Mouse (Mus musculus): ENCODE results near the gene Slc24a5. TPM values are rescaled to one million over a fixed set of nuclear protein-coding genes. Genes with fewer than 3 reads are reported as not detected.

Gene Slc24a5
- 2.2 and 2.4 TPM in 2 replicates for polyA plus RNA-seq (2015; fragmentation: Nextera tagmentation; extraction: Ambion mirVana)

GRCm38 (mm10) chr2:125067894-125068293, at the start of gene Slc24a5:
Gene Slc24a5 (plus strand): TSS chr2:125068124.
- Histone ChIP-seq H3K4me3 (no peak within 1 kb of the TSS), H3K9ac (0 out of 2 replicates have a peak within 1 kb of the TSS, but pooled peaks have one; percentile 24), H3K9me3 (no peaks in the 10 kb centered on the region), H3K36me3 (no peaks in the 10 kb centered on the region), H3K27me3 (replicated peaks) (no peaks in the 10 kb centered on the region), H3K4me2 (0 out of 2 replicates have a peak within 1 kb of the TSS, but pooled peaks have one; percentile 18), H3K27ac (replicated peaks) (no peak within 1 kb of the TSS), H3K4me1 (peaks cover 17% of the 10 kb centered on the region)
- no peak for ATAC-seq (ENCODE audit: extremely low read depth, insufficient number of reproducible peaks, low FRiP score, low TSS enrichment)
- WGBS, result 51% methylated on average over 10 of the region's 10 CpGs

DNA sequence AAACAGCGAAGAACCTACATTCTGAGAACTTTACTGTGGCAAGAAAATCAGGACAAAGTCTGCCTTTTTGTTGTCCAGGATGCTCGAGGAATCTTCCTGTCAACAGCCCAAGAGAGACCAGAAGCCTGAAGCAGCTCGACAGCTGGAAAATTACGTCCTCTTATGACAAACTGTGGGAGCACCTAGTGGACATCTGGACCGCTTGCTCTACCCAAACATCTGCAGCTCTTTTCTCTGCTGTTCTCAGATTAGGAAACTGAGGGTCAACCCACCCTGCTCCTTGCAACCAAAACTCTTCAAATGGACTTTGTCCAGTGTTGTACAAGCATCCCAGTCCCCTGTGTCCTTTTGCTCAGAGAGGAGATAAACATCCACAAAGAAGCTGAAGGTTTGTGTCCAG, 43.5 kb upstream of the Slc24a5 start:
- Histone ChIP-seq H3K27ac (replicated peaks) (no peak overlapping the region), H3K4me2 (no peak overlapping the region), H3K4me1 (0 out of 2 replicates have a peak, but pooled peaks cover 6% of the 10 kb centered on the region), H3K9me3 (no peaks in the 10 kb centered on the region), H3K4me3 (no peak overlapping the region), H3K9ac (no peak overlapping the region), H3K36me3 (no peaks in the 10 kb centered on the region), H3K27me3 (replicated peaks) (no peaks in the 10 kb centered on the region)
- no peak for ATAC-seq (ENCODE audit: extremely low read depth, insufficient number of reproducible peaks, low FRiP score, low TSS enrichment)
- WGBS, result 38% methylated on average over 5 of the region's 5 CpGs

DNA sequence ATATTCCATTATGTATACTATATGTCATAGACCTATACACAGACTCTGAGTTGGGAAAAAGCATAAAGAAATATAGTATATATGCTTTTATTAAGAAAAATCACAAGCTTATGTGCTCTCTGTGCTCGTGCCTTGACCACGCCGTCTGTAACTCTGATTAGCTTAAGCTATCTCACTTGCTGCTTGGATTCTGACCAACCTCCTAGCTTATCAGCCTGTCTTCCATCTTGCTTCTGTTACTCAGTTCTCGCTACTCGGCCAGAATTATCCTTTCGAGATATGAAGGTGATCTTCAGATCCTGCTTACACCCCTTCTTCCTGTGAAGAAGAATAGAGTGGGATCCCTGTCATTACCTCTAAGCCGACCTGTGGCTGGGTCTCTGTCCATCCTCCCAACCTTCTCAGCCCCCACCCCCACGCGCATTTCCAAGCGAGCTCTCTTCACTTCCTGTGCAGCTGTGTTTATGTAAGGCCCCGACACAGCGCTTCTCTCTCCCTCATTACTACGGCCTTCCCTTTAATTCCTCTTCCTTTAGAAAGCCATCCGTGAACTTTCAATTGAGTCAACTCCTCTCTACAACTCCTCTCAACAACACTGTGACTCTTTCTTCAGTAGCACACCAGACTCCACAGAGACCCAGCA, 41.4 kb upstream of the Slc24a5 start:
- Histone ChIP-seq H3K27me3 (replicated peaks) (no peaks in the 10 kb centered on the region), H3K36me3 (no peaks in the 10 kb centered on the region), H3K4me2 (peak overlapping the region; percentile 59), H3K4me3 (peak overlapping the region; percentile 28), H3K9ac (no peak overlapping the region), H3K4me1 (0 out of 2 replicates have a peak, but pooled peaks cover 6% of the 10 kb centered on the region), H3K9me3 (no peaks in the 10 kb centered on the region), H3K27ac (replicated peaks) (peak overlapping the region; percentile 12; the same call in 1 of the 2 replicates)
- ATAC-seq (ENCODE audit: extremely low read depth, insufficient number of reproducible peaks, low FRiP score, low TSS enrichment), result no peak
- 27% methylated on average over 14 of the region's 14 CpGs for WGBS

DNA sequence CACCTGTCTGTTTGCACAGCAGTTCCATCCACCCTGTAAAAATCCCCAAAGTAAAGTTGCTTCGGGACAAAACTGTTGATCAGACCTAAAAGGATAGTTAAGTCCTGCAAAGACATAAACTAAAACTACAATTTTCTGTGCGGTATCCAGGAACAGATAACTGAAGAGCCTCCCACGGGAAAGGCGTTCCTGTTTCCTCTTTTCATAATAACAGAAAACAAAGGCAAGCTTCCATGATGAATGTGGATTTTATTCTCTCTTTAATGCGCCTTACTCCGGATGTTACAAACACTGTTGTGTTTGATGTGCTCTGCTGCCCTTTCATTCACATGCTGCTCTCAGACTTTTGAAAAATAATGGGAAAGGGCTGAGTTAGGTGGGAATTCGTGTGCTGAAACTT, 37.3 kb upstream of the Slc24a5 start:
- whole genome bisulfite sequencing, result 65% methylated on average over 7 of the region's 7 CpGs
- Histone ChIP-seq H3K4me1 (peaks cover 14% of the 10 kb centered on the region; the same call in 1 of the 2 replicates), H3K27ac (replicated peaks) (no peak overlapping the region), H3K27me3 (replicated peaks) (no peaks in the 10 kb centered on the region), H3K4me3 (no peak overlapping the region), H3K9me3 (no peaks in the 10 kb centered on the region), H3K9ac (no peak overlapping the region), H3K36me3 (no peaks in the 10 kb centered on the region), H3K4me2 (no peak overlapping the region)
- ATAC-seq (ENCODE audit: extremely low read depth, insufficient number of reproducible peaks, low FRiP score, low TSS enrichment), result no peak

DNA sequence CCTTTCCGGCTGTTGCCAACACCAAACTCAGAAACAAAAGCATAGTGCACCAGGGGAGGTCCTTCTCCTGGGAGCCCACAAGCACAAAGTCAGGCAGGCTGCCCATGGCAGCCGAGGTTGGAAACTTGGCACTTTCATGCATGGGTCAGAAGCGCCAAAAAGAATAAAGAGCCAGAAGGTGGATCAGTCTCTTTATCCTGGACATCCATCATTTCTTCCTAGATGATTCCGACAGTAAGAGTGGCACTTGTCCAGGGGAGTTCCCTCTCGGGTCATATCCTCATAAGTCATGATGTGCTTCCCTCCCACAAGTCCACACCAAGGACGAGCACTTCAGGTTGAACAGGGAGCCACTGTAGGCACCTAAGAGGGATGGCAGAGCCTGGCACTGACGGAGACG, 36.8 kb upstream of the Slc24a5 start:
- Histone ChIP-seq H3K36me3 (no peaks in the 10 kb centered on the region), H3K9me3 (no peaks in the 10 kb centered on the region), H3K4me1 (peaks cover 14% of the 10 kb centered on the region; the same call in 1 of the 2 replicates), H3K27ac (replicated peaks) (no peak overlapping the region), H3K27me3 (replicated peaks) (no peaks in the 10 kb centered on the region), H3K4me3 (no peak overlapping the region), H3K9ac (no peak overlapping the region), H3K4me2 (no peak overlapping the region)
- 75% methylated on average over 8 of the region's 8 CpGs for WGBS
- ATAC-seq (ENCODE audit: extremely low read depth, insufficient number of reproducible peaks, low FRiP score, low TSS enrichment), result no peak

DNA sequence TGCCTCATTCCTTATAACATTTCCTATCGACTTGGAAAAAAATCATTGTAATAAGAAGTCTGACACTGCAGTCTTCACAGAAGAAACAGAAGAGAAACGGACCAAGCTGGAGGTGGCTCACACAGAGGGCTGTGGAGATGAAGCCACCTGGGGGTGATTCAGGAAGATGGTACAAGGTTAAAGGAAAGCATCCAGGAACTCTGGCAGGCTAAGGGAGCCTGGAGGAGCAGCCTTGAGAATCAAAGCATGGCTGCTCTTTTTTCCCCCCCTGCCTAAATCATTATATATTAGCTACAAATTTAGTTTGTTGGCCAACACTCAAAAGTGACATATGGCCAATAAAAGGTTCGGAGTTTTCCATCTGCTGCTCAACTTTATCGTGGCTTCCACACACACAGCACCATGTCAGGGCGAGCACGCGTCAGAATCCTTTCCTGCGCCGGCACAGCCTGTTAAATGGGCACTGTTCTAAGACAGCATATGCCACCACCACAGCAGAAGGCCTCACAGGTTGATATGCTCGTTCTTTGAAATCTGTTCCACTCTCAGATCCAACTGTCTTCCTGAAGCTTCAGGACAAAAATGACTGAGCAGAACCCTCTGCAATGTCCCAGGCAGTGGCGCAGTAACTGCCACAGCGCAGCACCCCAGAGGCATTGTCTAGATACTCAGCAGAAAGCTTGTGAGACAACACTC, 36.2 kb upstream of the Slc24a5 start:
- H3K9me3 ChIP-seq, result no peaks in the 10 kb centered on the region
- no peak overlapping the region for H3K9ac ChIP-seq
- no peaks in the 10 kb centered on the region for H3K27me3 ChIP-seq (replicated peaks)
- H3K4me2 ChIP-seq, result no peak overlapping the region
- H3K4me1 ChIP-seq, result peaks cover 9% of the 10 kb centered on the region; the same call in 1 of the 2 replicates
- no peak overlapping the region for H3K27ac ChIP-seq (replicated peaks)
- H3K36me3 ChIP-seq, result no peaks in the 10 kb centered on the region
- no peak overlapping the region for H3K4me3 ChIP-seq
- no peak for ATAC-seq (ENCODE audit: extremely low read depth, insufficient number of reproducible peaks, low FRiP score, low TSS enrichment)
- WGBS, result 78% methylated on average over 12 of the region's 12 CpGs

DNA sequence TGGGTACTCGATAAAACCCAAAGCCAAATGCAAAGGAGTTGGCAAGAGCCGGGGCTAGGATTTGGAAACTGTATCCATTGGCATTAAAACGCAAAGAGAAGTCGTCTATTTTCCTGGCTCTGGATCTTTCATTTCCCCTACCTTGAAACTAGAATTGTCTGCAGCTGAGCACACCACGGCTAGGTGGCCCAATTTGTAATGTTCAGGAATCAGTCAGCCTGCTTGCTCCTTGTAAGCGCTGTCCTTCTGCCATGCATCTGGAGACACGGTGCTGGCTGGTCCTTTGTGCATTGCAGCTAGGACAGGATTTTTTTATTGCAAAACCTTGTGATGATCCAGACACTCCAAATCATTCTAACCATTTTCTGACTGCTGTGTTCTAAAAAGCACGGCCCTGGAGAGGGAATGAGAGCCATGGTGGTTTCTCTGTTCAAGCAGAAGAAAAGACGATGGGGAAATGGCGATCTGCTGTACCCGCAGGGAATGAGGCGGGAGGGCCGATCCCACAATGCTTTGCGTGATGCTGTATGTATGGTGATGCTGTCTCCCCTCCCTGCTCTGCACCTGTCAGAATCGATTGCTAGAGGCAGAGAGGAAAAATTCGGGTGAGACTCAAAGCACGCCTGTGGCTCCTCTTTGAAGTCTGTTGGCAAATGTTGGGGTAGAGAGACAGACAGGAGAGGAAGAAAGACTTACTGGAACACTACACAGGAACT, 35.5 kb upstream of the Slc24a5 start:
- Histone ChIP-seq H3K27me3 (replicated peaks) (no peaks in the 10 kb centered on the region), H3K4me1 (peaks cover 7% of the 10 kb centered on the region; the same call in 1 of the 2 replicates), H3K4me2 (no peak overlapping the region), H3K27ac (replicated peaks) (no peak overlapping the region), H3K9ac (no peak overlapping the region), H3K36me3 (no peaks in the 10 kb centered on the region), H3K9me3 (no peaks in the 10 kb centered on the region), H3K4me3 (no peak overlapping the region)
- no peak for ATAC-seq (ENCODE audit: extremely low read depth, insufficient number of reproducible peaks, low FRiP score, low TSS enrichment)
- 68% methylated on average over 17 of the region's 17 CpGs for WGBS

- H3K36me3 ChIP-seq, result no peaks in the 10 kb centered on the region
- no peaks in the 10 kb centered on the region for H3K9me3 ChIP-seq
- peaks cover 7% of the 10 kb centered on the region; the same call in 1 of the 2 replicates for H3K4me1 ChIP-seq
- no peak overlapping the region for H3K9ac ChIP-seq
- 0 out of 2 replicates have a peak overlapping the region, but pooled peaks have one; percentile 6 for H3K27ac ChIP-seq (replicated peaks)
- no peak for ATAC-seq (ENCODE audit: extremely low read depth, insufficient number of reproducible peaks, low FRiP score, low TSS enrichment)
- H3K4me2 ChIP-seq, result no peak overlapping the region
- WGBS, result 43% methylated on average over 10 of the region's 10 CpGs
- no peak overlapping the region for H3K4me3 ChIP-seq
- H3K27me3 ChIP-seq (replicated peaks), result no peaks in the 10 kb centered on the region
Measured at GRCm38 (mm10) chr2:125033042-125033743, 34.7 kb upstream of the Slc24a5 start.

- Histone ChIP-seq H3K4me2 (no peak overlapping the region), H3K27ac (replicated peaks) (no peak overlapping the region), H3K4me1 (no peaks in the 10 kb centered on the region), H3K9me3 (no peaks in the 10 kb centered on the region), H3K4me3 (no peak overlapping the region), H3K9ac (no peak overlapping the region), H3K27me3 (replicated peaks) (no peaks in the 10 kb centered on the region), H3K36me3 (no peaks in the 10 kb centered on the region)
- WGBS, result 80% methylated on average over 7 of the region's 7 CpGs
- no peak for ATAC-seq (ENCODE audit: extremely low read depth, insufficient number of reproducible peaks, low FRiP score, low TSS enrichment)
Measured at GRCm38 (mm10) chr2:125055316-125055903, 12.5 kb upstream of the Slc24a5 start.

DNA sequence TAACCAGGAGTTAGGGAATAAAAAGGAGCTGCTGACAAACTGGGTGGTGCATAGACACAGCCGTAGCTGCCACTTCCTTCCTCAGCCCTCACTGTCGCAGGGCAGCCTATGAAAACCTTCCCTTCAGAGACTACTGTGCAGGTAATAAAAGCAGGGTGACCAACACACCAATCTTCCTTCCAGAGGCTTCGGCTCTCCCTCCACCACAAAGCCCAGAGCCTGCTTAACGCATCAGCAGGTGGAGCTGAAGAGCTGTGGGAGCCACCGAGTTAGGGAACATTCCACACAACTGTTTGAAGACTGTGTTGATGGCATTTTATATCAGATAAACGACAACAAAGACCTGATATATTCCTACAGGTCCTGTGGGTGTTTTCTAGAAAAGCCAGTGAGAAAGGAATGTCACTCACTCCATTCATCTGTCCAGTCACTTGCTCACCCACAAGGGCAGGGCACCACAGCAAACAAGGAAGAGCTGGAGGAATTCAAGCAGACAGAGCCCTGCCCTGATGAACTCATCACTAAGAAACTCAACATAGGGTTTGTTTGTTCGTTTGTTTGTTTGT, 10.6 kb upstream of the Slc24a5 start:
- no peak for ATAC-seq (ENCODE audit: extremely low read depth, insufficient number of reproducible peaks, low FRiP score, low TSS enrichment)
- H3K27ac ChIP-seq (replicated peaks), result no peak overlapping the region
- no peaks in the 10 kb centered on the region for H3K9me3 ChIP-seq
- no peaks in the 10 kb centered on the region for H3K4me1 ChIP-seq
- no peaks in the 10 kb centered on the region for H3K27me3 ChIP-seq (replicated peaks)
- no peak overlapping the region for H3K9ac ChIP-seq
- 34% methylated on average over 7 of the region's 7 CpGs for WGBS
- H3K4me3 ChIP-seq, result no peak overlapping the region
- no peak overlapping the region for H3K4me2 ChIP-seq
- no peaks in the 10 kb centered on the region for H3K36me3 ChIP-seq

All from heart, embryonic 13.5 days (tissue).